In genomic region chr1:193146416-193146815, GRCm38 (mm10) we compare ENCODE assay signal across 19 mouse cellular contexts. TPM values are rescaled to one million over a fixed set of nuclear protein-coding genes. Genes with fewer than 3 reads are reported as not detected.
"Had no signal": no experiment of that assay in that cellular context is flagged by ENCODE, and none has a peak within 500 bp of the region (broad histone marks: within the 10 kb centered on the region; RNA-seq: fewer than 3 reads in every experiment).

No protein-coding gene starts in this region.

- H3K4me1 ChIP-seq: intestine, embryonic 15.5 days; limb, embryonic 12.5 days; liver, embryonic 13.5 days; midbrain, embryonic 12.5 days; neural tube, embryonic 15.5 days had no signal

- H3K27ac ChIP-seq: intestine, embryonic 15.5 days; layer of hippocampus, adult 2 months; limb, embryonic 12.5 days; liver, embryonic 13.5 days; lung, embryonic 15.5 days; macrophage; midbrain, embryonic 12.5 days; neural tube, embryonic 15.5 days; stomach, postnatal 0 days had no signal

- DNase-seq: kidney, adult 18-20 months; kidney, postnatal 10 days; kidney, postnatal 4 days; liver; liver, embryonic 13.5 days; liver, postnatal 0 days; lung, postnatal 14 days; right cerebral cortex, adult 18-20 months; right cerebral cortex, postnatal 25 days had no signal

- H3K9ac ChIP-seq: intestine, embryonic 15.5 days; limb, embryonic 12.5 days; liver, embryonic 13.5 days; liver, postnatal 0 days; lung, embryonic 15.5 days; midbrain, embryonic 12.5 days; neural tube, embryonic 15.5 days had no signal

- H3K4me3 ChIP-seq: intestine, embryonic 15.5 days; layer of hippocampus, adult 2 months; limb, embryonic 12.5 days; liver, embryonic 13.5 days; lung, embryonic 15.5 days; megakaryocyte, embryonic 14.5 days; midbrain, embryonic 12.5 days; neural tube, embryonic 15.5 days had no signal

- ATAC-seq: intestine, embryonic 15.5 days; liver, postnatal 0 days; midbrain, embryonic 16.5 days had no signal

- H3K4me2 ChIP-seq: intestine, embryonic 15.5 days; limb, embryonic 12.5 days; liver, embryonic 13.5 days; lung, embryonic 15.5 days; midbrain, embryonic 12.5 days; neural tube, embryonic 15.5 days had no signal

- H3K9me3 ChIP-seq: intestine, embryonic 15.5 days; limb, embryonic 12.5 days; liver, embryonic 13.5 days; lung, embryonic 15.5 days; midbrain, embryonic 12.5 days; neural tube, embryonic 15.5 days had no signal

- H3K27me3 ChIP-seq: intestine, embryonic 15.5 days; lung, embryonic 15.5 days had no signal

- H3K36me3 ChIP-seq: intestine, embryonic 15.5 days; limb, embryonic 12.5 days; liver, embryonic 13.5 days; lung, embryonic 15.5 days; midbrain, embryonic 12.5 days; neural tube, embryonic 15.5 days had no signal

RNA-seq across cellular contexts. Expression of gene Irf6, which starts 6.5 kb away (rescaled TPM):
- polyA plus RNA-seq: macrophage had no signal
